Mouse (Mus musculus) bone marrow macrophage, adult 2 months (primary cell): Measurements from ENCODE around the gene Tmem151b.

Experiments
- CTCF ChIP-seq: IDR thresholded peaks from 2 replicates; pipeline ENCODE4 v1.5.1; 2012; ENCODE audit warnings: low read depth, mild to moderate bottlenecking, low read length, moderate library complexity
- POLR2A ChIP-seq: IDR thresholded peaks from 2 replicates; pipeline ENCODE4 v1.6.1; 2012; ENCODE audit warnings: mild to moderate bottlenecking, low read depth, low read length, borderline replicate concordance

DNA sequence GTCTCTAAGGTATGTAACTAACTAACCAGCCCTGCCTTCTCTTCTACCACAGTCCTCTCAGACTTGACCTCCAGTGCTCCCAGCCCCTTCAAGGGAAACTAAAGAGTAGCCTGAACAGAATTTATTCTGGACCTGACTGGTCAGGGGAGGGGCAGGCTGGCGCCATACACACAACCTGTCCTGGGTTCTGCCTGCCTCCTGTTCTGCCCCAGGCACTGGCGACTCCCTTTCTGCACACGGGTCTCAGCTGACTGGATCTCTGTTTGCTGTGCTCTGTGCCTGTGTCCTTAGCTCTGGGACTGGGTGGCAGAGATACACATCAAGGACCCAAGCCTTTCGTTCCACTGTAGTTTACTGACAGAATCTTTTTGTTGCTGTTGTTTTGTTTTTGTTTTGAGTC is 30.1 kb upstream of the Tmem151b start:
- no peak for TF ChIP-seq CTCF
- TF ChIP-seq POLR2A: no peak
